Mouse (Mus musculus) embryonic fibroblast, embryonic 13.5 days (primary cell): Measurements from ENCODE around the gene St6gal1. TPM values are rescaled to one million over a fixed set of nuclear protein-coding genes. Genes with fewer than 3 reads are reported as not detected.

Experiments
- H3K27ac ChIP-seq: 2 replicates; pipeline ENCODE4 v1.5.1; 2012; ENCODE audit warnings: low read length, control low read depth, inconsistent platforms; ENCODE audit not compliant: insufficient read depth
- H3K4me1 ChIP-seq: 2 replicates; pipeline ENCODE4 v1.6.1; 2011; ENCODE audit warnings: low read length; ENCODE audit not compliant: control insufficient read depth, insufficient read depth
- H3K4me3 ChIP-seq: 2 replicates; pipeline ENCODE4 v1.5.1; 2011; ENCODE audit warnings: mild to moderate bottlenecking, control low read depth, low read length; ENCODE audit not compliant: insufficient read depth
- CTCF ChIP-seq: IDR thresholded peaks from 2 replicates; pipeline ENCODE4 v1.5.1; 2011; ENCODE audit warnings: mild to moderate bottlenecking, control low read depth, low read length, moderate library complexity, borderline replicate concordance; ENCODE audit not compliant: insufficient read depth
- POLR2A ChIP-seq: IDR thresholded peaks from 2 replicates; pipeline ENCODE4 v1.6.1; 2011; ENCODE audit warnings: low read depth, mild to moderate bottlenecking, control low read depth, low read length, moderate library complexity
- polyA plus RNA-seq: library from polyadenylated mRNA; stranded (reverse); fragments of >200 nt; gene quantifications from 2 replicates; pipeline ENCODE4 v1.2.4, GENCODE M21; 2011; ENCODE audit warnings: low read depth; ENCODE audit not compliant: missing spikeins, insufficient read length

St6gal1 gene
- polyA plus RNA-seq, 1 experiment = 7.4 TPM

- no peak for TF ChIP-seq POLR2A
- TF ChIP-seq CTCF = no peak
- H3K4me3 ChIP-seq = no peak overlapping the region
- peaks cover 11% of the 10 kb centered on the region for H3K4me1 ChIP-seq
- no peak overlapping the region for H3K27ac ChIP-seq
Observed at GRCm38 (mm10) chr16:23231168-23231567, 6.6 kb downstream of the St6gal1 start.

- peaks cover 11% of the 10 kb centered on the region for H3K4me1 ChIP-seq
- no peak for TF ChIP-seq CTCF
- TF ChIP-seq POLR2A = no peak
- no peak overlapping the region for H3K27ac ChIP-seq
- H3K4me3 ChIP-seq = no peak overlapping the region
Observed at GRCm38 (mm10) chr16:23232691-23233090, 8.2 kb downstream of the St6gal1 start.

- TF ChIP-seq CTCF (no peak), POLR2A (no peak)
- no peak overlapping the region for H3K27ac ChIP-seq
- H3K4me3 ChIP-seq = no peak overlapping the region
- H3K4me1 ChIP-seq = peaks cover 11% of the 10 kb centered on the region
Observed at GRCm38 (mm10) chr16:23233496-23233895, 9.0 kb downstream of the St6gal1 start.

GRCm38 (mm10) chr16:23234557-23234956, 10.0 kb downstream of the St6gal1 start:
- peaks cover 13% of the 10 kb centered on the region for H3K4me1 ChIP-seq
- H3K4me3 ChIP-seq = no peak overlapping the region
- TF ChIP-seq CTCF = no peak
- no peak for TF ChIP-seq POLR2A
- H3K27ac ChIP-seq = no peak overlapping the region

- H3K4me3 ChIP-seq = no peak overlapping the region
- peaks cover 20% of the 10 kb centered on the region for H3K4me1 ChIP-seq
- TF ChIP-seq POLR2A (no peak), CTCF (no peak)
- no peak overlapping the region for H3K27ac ChIP-seq
Observed at GRCm38 (mm10) chr16:23235173-23235694, 10.7 kb downstream of the St6gal1 start.

GRCm38 (mm10) chr16:23239583-23239982, 15.0 kb downstream of the St6gal1 start:
- Histone ChIP-seq H3K27ac (0 out of 2 replicates have a peak overlapping the region, but pooled peaks have one; percentile 36), H3K4me3 (no peak overlapping the region), H3K4me1 (peaks cover 18% of the 10 kb centered on the region)
- TF ChIP-seq CTCF (no peak), POLR2A (no peak)

- TF ChIP-seq CTCF (no peak), POLR2A (no peak)
- H3K27ac ChIP-seq = peak overlapping the region; percentile 36; the same call in 1 of the 2 replicates
- no peak overlapping the region for H3K4me3 ChIP-seq
- H3K4me1 ChIP-seq = peaks cover 18% of the 10 kb centered on the region
Observed at GRCm38 (mm10) chr16:23240049-23240949, 15.8 kb downstream of the St6gal1 start.

- TF ChIP-seq POLR2A (no peak), CTCF (no peak)
- H3K4me1 ChIP-seq = peaks cover 18% of the 10 kb centered on the region
- H3K27ac ChIP-seq = no peak overlapping the region
- no peak overlapping the region for H3K4me3 ChIP-seq
Observed at GRCm38 (mm10) chr16:23240950-23241259, 16.4 kb downstream of the St6gal1 start.

GRCm38 (mm10) chr16:23243726-23244425, 19.3 kb downstream of the St6gal1 start:
- no peak overlapping the region for H3K4me3 ChIP-seq
- no peak overlapping the region for H3K27ac ChIP-seq
- peaks cover 18% of the 10 kb centered on the region for H3K4me1 ChIP-seq
- TF ChIP-seq POLR2A (no peak), CTCF (no peak)

GRCm38 (mm10) chr16:23244486-23244885, 19.9 kb downstream of the St6gal1 start:
- Histone ChIP-seq H3K4me3 (no peak overlapping the region), H3K4me1 (peaks cover 16% of the 10 kb centered on the region), H3K27ac (no peak overlapping the region)
- TF ChIP-seq CTCF = no peak
- TF ChIP-seq POLR2A = no peak
